Mouse (Mus musculus) urinary bladder, adult 2 months (tissue): ENCODE data around the gene Igtp. TPM values are rescaled to one million over a fixed set of nuclear protein-coding genes. Genes with fewer than 3 reads are reported as not detected.
A peak's percentile ranks its signal among the peaks of the same experiment; 100 is the strongest.
"Not testable (repeated sequence)": the region's sequence is repeated elsewhere in the genome, so short reads cannot be mapped to it uniquely, and the experiment has no call there.

Experiments
- DNase-seq: peaks from one replicate; pipeline ENCODE4 v3.0.0; 2022; ENCODE audit warnings: low spot score
- polyA plus RNA-seq: library from polyadenylated mRNA; depleted of rRNA; stranded (reverse); fragments of >200 nt; gene quantifications from 2 replicates; pipeline ENCODE4 v1.2.3, GENCODE M21; 2012; rRNA removed

The Igtp gene
- 23.8 and 57.1 TPM in 2 replicates for polyA plus RNA-seq

GRCm38 (mm10) chr11:58199229-58200037, at the start of gene Igtp, which contains the start of gene Irgm2:
Igtp (plus strand) TSS chr11:58199556.
Irgm2 (plus strand) TSS chr11:58199618.
- DNase-seq: peak; percentile 32

- DNase-seq: no peak
Measured at GRCm38 (mm10) chr11:58155458-58155857, 43.9 kb upstream of the Igtp start.

- DNase-seq: no peak
Measured at GRCm38 (mm10) chr11:58156871-58157270, 42.5 kb upstream of the Igtp start.

- no peak for DNase-seq
Measured at GRCm38 (mm10) chr11:58165072-58165471, 34.3 kb upstream of the Igtp start.

GRCm38 (mm10) chr11:58167822-58168166, 31.6 kb upstream of the Igtp start:
- DNase-seq: no peak

- peak; percentile 77 for DNase-seq
Measured at GRCm38 (mm10) chr11:58168167-58168915, 31.0 kb upstream of the Igtp start, which contains the start of gene Gemin5. Gemin5 (minus strand) TSS chr11:58168539.

GRCm38 (mm10) chr11:58169666-58170065, 29.7 kb upstream of the Igtp start:
- no peak for DNase-seq

GRCm38 (mm10) chr11:58171459-58172091, 27.8 kb upstream of the Igtp start, which contains the start of gene Mrpl22:
Mrpl22 (plus strand) TSS chr11:58171661.
- DNase-seq: peak; percentile 91

- no peak for DNase-seq
Measured at GRCm38 (mm10) chr11:58179563-58179962, 19.8 kb upstream of the Igtp start.

- not testable (repeated sequence) for DNase-seq
Measured at GRCm38 (mm10) chr11:58179986-58180385, 19.4 kb upstream of the Igtp start.

GRCm38 (mm10) chr11:58180756-58181155, 18.6 kb upstream of the Igtp start:
- no peak for DNase-seq

- DNase-seq: no peak
Measured at GRCm38 (mm10) chr11:58183579-58183978, 15.8 kb upstream of the Igtp start.

- no peak for DNase-seq
Measured at GRCm38 (mm10) chr11:58189675-58190074, 9.7 kb upstream of the Igtp start.

- no peak for DNase-seq
Measured at GRCm38 (mm10) chr11:58193326-58193725, 6.0 kb upstream of the Igtp start.

- no peak for DNase-seq
Measured at GRCm38 (mm10) chr11:58193860-58194520, 5.4 kb upstream of the Igtp start.

GRCm38 (mm10) chr11:58198663-58199062, 693 bp upstream of the Igtp start:
- no peak for DNase-seq

- DNase-seq: no peak
Measured at GRCm38 (mm10) chr11:58200226-58200625, 870 bp downstream of the Igtp start.

- no peak for DNase-seq
Measured at GRCm38 (mm10) chr11:58201052-58201451, 1.7 kb downstream of the Igtp start.

GRCm38 (mm10) chr11:58210321-58210886, 11.0 kb downstream of the Igtp start:
- no peak for DNase-seq

GRCm38 (mm10) chr11:58211062-58211681, 11.8 kb downstream of the Igtp start:
- DNase-seq: no peak

GRCm38 (mm10) chr11:58211682-58212067, 12.3 kb downstream of the Igtp start:
- no peak for DNase-seq
